Mouse (Mus musculus) cerebellum, postnatal 25 days (tissue): Measurements from ENCODE around the gene Cyth4.

Experiments used
- DNase-seq, 2 experiments: peaks; one replicate each; pipeline ENCODE4 v3.0.0; 2021; ENCODE audit warnings: mixed read lengths in 2 of 2

Cyth4 gene

GRCm38 (mm10) chr15:78623426-78623825 lies 26.6 kb downstream of the Cyth4 start:
- peak; percentile 80 to 83 for DNase-seq

DNA sequence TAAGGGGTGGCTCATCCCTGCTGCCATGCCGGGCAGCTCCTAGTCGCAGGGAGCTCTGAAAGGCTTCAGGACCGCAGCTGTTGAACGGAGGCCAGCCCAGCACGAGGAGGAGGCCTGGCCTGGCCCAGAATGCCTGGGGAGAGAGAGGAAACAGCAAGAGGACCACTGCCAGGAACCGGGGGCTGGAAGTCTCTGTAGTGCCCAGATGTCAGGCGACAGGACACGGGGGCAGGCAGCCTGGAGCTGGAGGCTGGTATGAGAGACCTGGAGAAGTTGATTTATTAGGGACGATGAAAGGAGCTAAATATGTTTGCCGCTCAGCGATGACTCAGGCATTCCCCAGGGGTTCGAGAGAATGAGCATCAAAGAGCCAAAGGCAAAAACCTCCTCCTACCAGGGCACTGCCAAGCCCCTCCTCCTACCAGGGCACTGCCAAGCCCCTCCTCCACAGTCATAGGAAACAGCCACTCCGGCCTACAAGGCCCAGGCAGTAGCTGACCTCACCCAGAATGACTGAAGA lies 27.6 kb downstream of the Cyth4 start:
- DNase-seq = peak; percentile 61 to 73

DNA sequence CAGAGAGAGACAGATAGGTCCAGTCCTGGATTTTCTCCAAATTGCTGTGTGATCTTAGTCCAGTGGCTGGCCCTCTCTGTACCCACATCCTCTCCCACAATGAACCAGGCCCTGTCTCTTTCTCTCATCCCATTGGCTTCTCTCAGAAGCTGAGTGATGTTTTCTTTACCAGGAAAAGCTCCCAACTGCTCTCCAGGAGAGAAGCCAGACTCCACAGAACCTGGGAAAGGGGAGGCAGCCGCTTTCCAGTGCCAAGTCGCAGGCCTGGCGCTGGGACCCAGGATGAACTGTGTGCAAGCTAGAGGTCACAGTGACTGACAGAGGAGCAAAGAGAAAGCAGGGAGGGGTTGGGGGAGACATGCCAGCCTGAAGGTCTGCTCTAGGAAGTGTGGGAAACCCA lies 28.1 kb downstream of the Cyth4 start:
- DNase-seq = peak in 1 of 2 experiments; percentile 25

- peak; percentile 24 to 35 for DNase-seq
These were observed 29.4 kb downstream of the Cyth4 start for GRCm38 (mm10) chr15:78626285-78626684.

GRCm38 (mm10) chr15:78632387-78632786 lies 35.5 kb downstream of the Cyth4 start:
- DNase-seq = no peak

- DNase-seq = no peak
These were observed 36.6 kb downstream of the Cyth4 start for GRCm38 (mm10) chr15:78633413-78633812.

- DNase-seq = no peak
These were observed 37.4 kb downstream of the Cyth4 start for GRCm38 (mm10) chr15:78634095-78634737.

DNA sequence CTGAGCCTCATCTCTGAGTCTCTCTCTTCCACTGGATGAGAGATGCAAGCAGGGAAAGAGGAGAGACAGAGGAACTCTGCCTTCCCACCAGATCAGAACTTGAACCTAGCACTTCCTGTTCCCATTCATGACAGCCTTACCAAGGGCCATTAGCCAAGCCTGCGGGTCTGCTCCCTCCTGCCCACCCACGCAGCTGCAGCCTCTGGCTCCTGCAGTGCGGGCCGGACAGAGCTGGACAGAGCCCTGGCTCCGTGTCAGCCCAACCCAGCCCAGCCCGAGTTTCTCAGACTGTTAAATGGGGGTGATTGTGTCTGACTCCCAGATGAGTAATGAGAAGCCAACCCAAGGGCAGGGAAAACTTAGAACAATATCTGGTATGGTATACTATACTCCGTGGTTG lies 38.4 kb downstream of the Cyth4 start:
- DNase-seq = peak in 1 of 2 experiments; percentile 31

DNA sequence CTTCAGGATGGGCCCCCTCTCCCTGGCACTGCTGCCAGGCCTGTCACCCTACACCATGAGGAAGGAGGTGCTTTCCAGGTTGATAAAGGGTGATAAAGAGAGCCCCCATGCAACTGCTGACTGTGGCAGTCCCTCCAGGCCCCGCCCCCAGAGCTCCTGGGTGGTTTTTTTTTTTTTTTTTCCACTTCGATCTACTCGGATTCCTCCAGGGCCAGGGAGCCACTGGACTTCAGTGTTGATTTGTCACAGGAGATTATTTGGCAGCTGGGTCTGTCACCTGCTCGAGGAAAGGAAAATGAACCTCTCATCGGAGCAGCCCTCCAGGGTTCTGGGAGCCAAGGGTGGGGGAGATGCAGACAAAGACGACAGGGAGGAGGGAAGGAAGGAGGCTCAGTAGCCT lies 46.8 kb downstream of the Cyth4 start:
- DNase-seq = no peak

- no peak for DNase-seq
These were observed 47.8 kb downstream of the Cyth4 start for GRCm38 (mm10) chr15:78644606-78645005.

DNA sequence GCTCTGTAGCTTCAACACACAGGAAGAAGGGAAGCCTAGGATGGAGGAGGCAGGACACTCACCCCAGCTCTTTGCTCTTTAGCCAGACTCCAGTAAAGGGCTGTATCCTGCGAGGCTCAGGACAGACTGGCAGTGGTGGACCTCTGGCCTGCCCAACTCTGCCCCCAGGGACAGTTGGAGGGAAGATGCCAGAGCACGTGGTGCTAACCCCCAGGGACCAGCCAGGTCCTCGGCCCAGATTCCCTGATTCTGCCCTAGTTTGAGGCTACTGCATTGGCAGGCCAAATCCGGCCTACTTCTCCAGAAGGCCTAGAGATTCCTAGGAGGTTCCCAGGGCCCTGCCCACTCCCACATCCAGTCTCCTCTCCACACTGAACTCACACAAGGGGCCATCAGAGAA lies 50.9 kb downstream of the Cyth4 start:
- DNase-seq = no peak

DNA sequence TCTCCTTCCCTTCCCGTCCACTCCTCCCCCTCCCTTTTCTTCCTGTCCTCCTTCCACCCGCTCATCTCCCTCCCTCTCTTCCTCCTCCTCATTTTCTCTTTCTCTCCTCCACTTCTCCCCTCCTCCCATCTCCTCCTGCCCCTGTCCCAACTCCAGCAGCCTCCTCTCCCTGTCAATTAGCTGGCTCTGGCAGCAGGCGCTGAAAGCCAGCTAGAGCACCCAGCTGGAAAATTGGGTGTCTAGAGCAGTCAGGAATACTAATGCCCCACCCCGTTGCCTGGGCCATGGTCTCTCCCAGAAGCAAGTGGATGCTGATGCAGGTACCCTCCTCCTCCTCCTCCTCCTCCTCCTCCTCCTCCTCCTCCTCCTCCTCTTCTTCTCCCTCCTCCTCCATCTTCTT lies 54.3 kb downstream of the Cyth4 start:
- no peak for DNase-seq

- DNase-seq = no peak
These were observed 67.4 kb downstream of the Cyth4 start for GRCm38 (mm10) chr15:78664268-78664667.

DNA sequence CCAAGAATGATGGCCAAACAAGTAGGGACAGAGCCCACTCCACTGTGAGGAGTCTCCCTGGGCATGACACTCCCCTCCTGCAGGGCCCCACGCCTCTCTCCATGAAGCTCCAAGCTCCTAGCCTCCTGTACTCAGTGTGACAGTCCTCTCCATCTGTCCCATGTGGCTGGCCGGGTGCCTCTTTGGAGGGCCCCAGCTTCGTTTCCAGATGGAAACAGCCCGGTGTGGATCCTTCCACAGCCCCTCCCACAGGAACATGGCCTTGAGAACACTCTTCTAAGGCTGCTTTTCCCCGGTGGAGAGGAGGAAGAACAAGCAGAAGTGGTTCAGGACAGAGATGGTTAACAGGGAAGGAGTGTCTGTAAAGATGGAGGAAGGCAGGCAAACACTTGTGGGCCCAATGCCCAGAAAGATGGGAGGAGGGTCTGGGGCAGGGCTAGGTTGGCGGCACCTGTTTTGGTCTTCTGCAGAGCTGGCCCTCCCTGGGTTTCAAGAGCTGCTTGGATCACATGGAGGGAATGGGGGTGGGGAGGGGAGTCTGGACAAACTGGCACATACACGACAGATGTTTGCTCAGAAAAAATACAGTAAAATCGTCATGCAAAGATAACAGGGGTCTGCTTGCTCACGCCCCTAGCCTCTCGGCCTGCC lies 72.5 kb downstream of the Cyth4 start:
- DNase-seq = no peak

DNA sequence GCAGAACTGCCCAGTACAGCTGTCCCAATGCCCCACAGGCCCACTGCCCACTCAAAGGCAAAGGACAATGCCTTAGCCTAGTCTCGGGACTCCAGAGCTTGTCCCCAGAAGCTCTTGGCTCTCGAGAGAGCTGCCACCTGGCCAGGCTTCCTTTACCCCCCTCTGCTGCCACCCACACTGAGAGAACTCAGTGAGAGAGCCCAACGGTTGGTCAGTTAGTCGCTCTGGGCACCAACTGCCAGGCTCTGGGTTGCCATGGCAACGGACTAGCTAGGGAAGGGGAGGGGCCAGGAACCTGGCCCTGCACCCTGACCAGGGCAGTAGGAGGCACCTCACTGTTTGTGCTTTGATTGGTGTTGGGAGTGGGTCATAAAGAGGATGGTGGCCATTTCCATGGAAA lies 73.5 kb downstream of the Cyth4 start:
- peak; percentile 40 to 70 for DNase-seq
